Mouse (Mus musculus) urinary bladder, postnatal 25 days (tissue): ENCODE results near the gene Arl15.

Source experiments
- DNase-seq: peaks from one replicate; pipeline ENCODE4 v3.0.0; 2022; ENCODE audit warnings: low spot score

Arl15 gene

DNA sequence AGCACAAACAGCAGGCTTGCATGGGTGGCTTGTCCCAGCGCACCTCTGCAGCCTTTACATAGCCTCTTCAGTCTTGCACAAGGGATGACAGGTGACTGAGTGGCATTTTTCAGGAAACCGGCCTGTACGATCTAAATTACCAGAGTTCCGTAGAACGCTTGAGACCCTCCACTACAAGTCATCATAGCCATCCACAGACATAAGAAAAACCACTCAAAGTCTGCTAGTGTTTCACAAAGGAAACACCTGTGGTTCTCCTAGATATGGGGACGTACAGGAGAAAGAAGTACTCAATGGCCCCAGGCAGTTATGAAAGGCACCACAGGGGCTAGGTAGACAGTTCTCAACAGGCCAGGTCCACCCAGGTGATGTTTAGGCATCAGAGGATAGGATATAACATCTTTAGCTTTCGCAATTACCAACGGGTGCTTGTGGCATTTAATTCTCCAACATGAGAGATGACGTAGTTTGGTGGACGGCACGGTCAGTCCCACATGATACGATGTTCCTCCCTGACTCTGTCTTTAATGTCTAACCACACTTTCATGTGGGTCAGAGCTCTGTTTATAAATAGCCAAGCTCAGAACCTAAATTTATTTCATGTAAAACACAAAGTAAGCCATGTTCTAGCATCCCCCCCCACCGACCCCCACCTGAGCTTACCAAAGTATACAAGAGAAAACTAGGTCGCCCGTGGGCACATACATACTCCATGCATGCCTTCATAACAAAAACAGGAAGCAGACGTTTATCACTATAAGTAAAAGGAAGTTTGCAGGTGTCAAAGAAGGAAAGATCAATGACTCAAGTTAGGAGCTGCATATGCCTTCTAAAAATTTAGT lies 356.8 kb downstream of the Arl15 start:
- DNase-seq = no peak

DNA sequence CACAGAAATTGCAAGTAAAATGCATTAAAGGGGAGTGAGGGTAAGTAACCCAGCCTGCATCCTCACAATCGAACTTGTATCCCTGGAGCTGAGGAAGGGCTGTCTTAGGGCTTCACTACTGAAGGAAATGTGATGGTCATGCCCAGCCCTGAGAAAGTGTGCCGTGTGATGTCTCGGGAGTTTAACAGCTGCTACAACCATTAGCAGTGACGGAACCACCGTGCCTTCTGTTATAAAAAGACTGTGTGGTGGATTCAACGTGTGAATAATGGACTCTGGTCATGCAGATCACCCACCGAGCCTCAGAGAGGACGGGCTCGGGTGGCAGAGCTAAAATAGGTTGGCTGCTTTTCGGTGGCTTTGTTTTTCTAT lies 357.4 kb downstream of the Arl15 start:
- DNase-seq = no peak

DNA sequence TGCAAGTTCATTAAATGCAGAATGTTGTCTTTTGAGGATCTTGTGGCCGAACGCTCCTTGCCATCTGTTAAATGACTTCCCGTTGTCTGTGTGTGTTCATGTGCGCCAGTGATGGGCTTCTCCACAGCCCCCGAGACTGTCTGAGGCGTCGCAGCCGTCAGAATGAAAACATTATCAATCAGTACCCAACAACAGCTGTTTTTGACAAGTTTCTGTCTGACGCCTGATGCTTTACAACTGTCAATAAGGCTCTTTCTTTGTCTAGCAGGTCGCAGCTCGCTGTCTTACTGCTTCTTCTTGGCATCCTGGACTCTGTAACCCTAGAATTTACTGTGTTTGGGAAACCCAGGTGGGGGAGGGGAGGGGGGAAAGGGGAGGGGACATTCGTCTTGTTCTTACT lies 362.4 kb downstream of the Arl15 start:
- no peak for DNase-seq

DNA sequence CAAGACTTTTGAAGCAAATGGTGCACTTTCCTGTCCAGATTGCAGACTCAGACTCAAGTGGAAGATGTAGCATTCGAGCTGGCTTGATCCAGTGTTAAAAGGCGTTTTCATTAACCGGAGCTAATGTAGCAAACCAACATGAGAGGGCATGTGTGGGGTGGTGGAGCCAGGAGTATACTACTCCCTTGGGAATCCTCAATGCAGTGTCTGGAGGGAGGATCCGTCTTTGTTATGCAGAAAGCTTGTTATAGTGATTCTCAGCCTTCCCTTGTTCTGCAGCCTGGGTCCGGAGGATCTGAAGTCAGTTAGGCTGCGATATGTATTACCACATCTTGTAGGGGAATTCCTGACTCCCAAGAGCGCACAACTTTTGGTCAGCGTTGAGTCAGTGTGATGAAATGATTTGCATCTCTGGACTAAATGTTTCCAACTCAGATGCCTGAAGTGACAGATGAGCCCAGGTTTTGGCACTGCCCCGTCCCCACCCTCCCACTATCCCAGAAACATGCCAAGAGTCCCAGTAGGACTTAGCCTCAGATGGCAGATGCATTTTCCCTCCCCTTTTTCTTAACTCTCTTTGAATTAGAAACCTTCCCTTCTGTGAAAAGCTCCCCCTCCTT lies 363.9 kb downstream of the Arl15 start:
- DNase-seq = no peak

DNA sequence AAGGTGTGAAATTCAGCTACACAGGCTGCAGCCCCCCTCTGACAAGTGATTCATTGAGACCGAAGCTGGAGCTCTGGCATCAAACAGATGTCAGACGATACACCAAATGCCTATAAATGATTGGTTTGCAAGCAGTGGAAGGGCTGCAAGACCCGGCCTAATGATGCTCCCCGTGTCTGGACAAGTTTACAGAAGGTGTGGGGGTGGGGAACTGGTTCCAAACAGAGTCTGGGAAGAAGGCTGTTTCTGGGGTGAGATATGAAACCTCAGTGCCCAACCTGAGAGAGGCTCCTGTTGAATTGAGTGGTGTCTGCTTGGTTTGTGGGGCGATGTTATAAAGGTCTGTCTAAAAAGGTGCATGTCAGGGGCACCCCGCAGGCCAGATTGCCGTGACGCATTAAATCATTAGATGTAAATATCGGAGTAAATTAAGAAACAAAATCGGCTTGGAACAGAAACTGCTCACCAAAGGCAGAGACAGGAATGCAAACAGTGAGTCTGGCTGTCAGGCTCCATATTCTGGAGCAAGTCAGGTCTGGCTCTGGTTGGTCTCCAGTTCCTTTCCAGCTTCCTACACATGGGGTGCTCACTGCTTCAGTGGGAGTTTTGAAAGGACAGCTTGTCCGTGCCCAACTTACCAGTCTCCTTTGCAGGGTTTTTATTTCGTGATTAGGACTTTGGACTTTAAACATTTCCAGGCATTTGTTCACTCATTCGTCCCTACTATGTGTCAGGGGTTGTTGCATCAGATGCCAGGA lies 365.5 kb downstream of the Arl15 start:
- no peak for DNase-seq

DNA sequence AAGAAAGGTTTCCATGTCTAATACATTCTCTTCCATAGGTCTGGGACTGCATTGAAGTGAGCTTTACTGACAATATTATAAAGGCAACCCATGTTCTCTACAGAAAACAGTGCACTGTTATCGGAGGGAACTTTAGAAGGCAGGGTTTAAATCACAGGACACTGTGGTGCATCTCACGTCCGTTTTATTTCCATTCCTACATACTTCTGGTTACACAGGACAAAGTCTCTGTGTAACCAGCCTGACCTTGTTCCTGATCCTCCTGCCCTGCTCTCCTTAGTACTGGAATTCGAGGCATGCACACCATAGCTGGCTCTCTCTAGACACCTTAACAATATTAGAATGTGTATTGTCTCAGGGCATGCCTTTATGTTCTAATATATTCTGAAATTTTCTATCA lies 368.4 kb downstream of the Arl15 start:
- no peak for DNase-seq

DNA sequence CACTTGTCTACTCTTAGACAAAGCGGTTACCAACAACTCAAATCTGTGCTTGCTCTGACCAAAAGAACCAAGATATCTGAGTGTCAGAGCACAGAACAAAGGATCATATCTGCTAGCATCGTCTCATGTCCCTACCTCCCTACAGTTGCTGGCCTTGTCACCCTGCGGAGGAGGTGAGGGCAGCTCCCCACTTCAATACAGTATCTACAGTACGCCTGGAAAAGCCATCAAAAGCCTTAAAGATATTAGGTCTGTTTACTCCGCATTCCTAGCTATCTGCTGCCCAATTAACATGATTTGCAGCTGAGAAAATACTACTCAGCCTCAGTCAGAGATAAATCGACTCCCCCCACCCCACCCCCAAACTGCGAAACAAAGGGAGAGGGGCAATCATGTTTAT lies 371.3 kb downstream of the Arl15 start:
- no peak for DNase-seq

DNA sequence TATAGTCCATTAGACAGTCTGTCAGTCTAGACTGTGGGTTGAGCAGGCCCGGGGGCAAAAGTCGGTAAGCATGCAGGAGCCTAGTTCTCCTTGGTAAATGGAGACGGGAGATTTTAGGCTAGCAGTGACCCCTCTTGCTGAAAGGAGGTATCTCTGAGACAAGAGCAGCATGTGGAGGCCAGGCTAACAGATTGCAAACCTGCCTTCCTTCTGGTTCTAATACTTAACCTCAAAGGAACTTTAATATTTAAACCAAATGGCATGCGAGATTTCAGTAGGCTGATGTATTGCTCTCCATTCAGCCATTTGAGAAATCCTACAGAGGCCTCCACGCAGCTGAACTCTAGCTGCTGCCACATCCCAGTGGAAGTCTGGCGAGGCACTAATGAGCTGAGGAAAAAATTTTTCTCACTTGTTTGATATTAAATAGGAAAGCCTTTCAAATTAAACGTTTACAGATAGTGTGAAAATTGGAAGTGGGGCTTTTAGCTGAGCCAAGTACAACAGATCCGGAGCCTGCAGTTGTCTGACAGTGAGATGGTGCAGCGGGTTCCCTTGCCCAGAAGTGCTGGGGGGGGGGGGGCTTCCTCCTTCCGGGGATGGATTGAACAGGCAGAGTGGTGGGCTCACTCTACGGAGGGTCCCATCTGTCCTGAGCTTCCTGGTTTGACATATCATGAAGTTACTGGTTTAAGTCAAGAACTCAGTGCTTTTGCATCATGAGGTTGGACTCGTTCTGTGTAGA lies 372.3 kb downstream of the Arl15 start:
- no peak for DNase-seq

DNA sequence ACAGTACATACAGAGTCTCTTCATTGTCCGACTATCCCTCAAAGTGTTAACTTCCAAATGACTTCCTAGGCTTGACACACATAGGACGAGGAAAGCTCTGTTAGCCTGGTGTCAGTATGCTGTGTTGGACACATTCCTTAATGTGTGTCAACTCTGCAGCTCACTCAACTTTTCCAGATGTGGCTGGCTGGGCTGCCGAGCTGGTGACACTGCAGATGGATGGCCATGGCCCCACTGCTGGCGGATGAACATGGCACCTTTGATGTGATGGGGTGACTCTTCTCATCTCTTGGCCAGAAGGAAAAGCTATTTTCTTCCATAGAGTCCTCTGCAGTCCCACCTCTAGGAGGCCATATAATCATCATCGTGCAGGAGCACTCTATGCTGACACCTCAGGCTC lies 375.8 kb downstream of the Arl15 start:
- no peak for DNase-seq

DNA sequence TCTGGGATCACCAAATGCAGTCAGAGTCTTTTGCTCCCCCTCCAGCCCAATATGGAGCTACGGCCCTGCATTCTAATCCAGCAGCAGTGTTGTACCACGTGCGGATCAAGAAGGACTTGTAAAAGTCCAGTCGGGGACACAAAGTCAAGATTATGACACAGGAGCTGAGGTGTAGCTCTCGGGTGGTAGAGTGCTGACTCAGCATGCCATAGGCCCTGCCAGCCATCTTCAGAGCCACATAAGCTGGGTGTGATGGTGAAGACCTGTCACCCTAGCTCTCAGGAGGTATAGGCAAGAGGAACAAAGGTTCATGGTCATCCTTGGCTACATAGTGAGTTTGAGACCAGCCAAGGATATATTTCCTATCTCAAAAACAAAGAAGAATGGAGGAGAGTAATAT lies 377.2 kb downstream of the Arl15 start:
- no peak for DNase-seq

DNA sequence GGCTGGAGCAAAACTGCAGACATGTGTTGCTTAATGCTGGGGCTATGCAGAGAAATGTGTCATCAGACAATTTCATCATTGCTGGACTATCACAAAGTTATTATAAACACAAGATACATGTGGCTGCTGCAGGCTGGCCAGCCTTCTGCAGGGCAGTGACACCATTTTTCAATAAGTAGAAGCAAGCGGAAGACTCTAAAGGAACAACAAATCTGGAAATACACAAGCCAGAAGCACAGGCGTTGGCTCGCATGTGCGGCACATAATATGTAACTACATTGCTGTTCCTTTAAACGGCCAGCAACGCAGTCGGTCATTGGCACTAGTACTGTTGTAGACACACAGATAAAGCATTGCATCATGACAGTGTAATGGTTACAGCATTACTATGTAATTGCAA lies 393.8 kb downstream of the Arl15 start:
- no peak for DNase-seq

DNA sequence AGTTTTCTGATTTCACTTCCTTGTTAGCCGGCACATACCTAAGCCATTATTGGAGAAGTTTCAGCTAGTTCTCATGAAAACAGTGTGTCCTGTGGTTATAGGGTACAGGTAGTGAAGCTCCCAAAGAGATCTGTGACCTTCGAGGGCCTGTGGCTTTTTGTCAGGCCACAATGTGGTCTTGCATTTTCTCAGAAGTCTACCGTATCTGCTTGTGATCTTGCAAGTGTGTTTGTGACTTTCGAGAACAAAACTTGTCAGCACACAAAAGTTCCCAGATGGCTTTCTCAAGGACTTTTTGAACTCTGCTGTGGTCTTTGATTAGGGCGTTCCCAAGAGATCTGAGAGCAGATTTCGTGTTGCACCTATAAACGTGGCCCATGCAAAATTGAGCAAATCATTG lies 394.5 kb downstream of the Arl15 start:
- DNase-seq = no peak

DNA sequence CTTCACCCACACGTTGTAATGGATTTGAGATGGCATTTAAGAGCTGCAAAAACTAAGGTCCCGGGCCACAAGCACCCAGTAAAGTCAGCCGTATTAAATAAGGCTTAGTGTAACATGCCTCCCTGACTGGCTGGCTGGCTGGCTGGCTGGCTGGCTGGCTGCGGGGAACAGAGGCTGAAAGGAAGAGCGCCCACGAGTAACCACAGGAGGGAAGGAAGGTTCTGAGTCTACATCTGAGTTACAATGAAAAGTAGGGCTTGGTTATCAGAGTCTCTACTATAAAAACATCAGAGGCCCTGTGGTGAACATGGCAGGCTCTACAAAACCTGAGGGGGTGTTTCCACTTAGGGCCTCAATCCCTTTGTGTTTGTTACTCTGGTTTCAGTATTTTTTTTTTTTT lies 395.1 kb downstream of the Arl15 start:
- no peak for DNase-seq

DNA sequence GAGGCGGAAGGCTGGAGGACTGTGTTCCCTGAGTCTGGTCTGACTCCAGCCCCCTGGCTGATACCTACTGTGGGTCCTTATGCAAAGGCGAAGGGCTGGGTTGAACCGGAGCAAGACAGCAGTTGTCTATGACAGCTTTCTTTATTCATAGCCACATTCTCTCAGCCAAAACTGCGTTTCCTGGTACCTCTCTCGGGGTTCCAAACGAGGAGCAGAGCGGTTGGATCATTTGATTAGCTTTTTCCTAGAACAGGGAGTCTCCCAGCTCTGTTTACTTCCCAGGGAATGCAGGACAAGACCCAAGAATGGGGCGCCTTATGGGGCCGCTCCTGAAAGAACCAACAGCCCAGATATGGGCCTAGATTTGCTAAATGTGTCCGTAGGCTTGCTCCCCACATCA lies 396.6 kb downstream of the Arl15 start:
- DNase-seq = no peak

DNA sequence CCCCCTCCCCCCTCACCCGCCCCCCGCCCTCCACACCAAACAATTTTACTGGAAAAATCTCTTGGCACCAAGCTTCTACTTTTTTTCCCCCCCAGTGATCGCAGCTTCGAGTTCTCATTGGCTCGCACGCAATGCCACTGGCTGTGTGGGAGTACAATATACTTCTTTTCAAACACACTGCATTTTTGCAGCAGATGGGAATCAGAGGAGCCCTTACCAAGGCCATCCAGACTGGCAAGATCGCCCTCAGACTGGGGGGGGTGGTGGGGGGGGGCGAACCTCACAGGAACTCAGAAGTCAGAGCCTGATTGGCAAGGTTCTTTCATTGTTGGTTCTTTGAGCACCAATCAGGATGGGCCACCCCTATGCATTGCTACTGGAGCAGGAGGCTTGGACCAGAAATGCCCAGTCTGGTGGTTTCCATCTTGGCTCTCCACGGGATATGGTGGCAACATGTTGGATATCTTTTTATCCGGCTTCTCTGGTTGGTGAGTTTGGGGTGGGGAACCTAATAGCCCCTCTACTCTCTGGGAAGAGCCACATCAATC lies 404.0 kb downstream of the Arl15 start:
- no peak for DNase-seq

DNA sequence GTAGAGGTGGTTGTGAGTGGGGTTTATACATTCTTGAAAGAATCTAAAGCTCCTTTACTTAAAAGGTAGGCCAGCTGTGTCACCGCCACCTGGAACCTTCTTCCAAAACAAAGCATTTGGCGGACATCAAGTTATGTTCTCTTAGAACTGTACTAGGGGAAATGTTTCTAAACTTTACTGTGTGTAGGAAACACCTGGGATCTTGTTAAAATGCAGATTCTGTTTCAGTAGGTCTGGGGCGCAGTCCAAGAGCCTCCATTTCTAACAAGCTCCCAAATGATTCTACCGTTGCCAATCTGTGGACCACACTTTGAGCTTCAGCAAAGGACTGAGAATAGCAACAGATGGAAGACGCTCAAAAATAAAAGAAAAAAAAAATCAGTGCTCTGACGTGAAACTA lies 405.4 kb downstream of the Arl15 start:
- DNase-seq = no peak

DNA sequence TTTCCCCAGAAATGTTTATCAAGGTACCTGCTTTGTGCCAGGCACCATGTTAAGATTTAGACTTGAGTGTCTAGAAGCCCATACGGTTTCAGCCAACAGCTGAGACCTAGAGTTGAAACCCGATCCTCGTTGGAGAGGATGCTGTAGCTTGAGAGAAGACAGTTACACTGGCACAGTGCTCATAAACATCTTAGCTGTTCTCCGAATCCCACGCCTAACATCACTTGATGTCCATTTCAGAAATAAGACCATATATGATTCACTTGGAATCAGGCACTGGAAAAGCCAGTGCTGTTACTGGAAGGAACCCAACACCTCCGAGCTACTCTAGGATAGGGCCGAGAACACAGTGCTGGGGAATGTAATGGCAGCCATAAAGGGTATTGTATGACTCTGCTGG lies 406.2 kb downstream of the Arl15 start:
- DNase-seq = no peak

DNA sequence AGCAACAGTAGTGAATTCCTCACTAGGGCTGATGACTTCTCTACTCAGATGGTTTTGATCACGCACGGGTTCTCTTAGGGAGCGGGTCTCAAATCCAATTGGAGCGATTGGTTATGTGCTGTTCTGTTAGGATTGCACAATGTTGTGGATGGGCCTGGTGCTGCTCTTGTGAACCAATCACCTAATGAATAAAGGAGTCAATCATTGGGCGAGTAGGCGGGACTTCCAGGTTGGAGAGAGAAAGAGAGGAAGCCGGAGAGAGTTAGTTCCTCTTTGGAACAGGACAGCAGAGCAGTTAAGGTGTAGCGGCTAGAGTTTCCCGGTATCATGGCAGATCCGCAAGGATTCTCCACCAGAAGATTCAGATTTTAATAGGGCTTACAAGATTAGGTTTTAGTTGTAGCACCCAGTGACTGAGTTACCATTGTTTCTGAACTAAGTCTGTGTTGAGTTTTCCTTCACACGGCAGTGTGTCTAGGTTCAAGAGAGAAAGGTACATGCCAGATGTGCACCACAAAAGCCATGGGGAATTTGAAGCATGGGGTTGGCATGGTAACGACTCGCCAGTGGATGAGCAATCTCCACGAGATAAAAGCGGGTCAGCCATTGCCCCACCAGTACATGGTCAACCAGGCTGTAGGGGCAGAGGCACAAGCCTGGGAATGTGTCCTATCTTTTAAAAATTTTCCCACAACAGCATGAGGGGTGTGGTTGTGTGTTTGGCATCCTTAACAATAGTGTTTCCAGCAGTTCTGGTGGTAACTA lies 408.7 kb downstream of the Arl15 start:
- no peak for DNase-seq
